Mouse (Mus musculus): ENCODE results near the gene Pik3ap1.

GRCm38 (mm10) chr19:41233698-41234097, 151.2 kb downstream of the Pik3ap1 start:
- no peak for TF ChIP-seq POLR2A (IDR thresholded peaks at IDR 0.05; ENCODE audit: insufficient read depth, low read depth, low read length)
- TF ChIP-seq CTCF (IDR thresholded peaks at IDR 0.05), result no peak
- no peak for TF ChIP-seq EP300 (IDR thresholded peaks at IDR 0.05; ENCODE audit: insufficient read depth, low read depth, low read length)
